9 mouse cellular contexts compared by ENCODE assay signal in genomic region chr1:162879595-162880369, GRCm38 (mm10). TPM values are rescaled to one million over a fixed set of nuclear protein-coding genes. Genes with fewer than 3 reads are reported as not detected.
DNase-seq lines count a peak whose midpoint lies in the region; ATAC-seq and TF ChIP-seq lines count a peak whose summit lies in the region.
"Had no signal": no experiment of that assay in that cellular context is flagged by ENCODE, and none has a peak within 500 bp of the region (broad histone marks: within the 10 kb centered on the region; RNA-seq: fewer than 3 reads in every experiment).

No protein-coding gene starts in this region.

- no peak overlapping the region for H3K4me3 ChIP-seq in midbrain, embryonic 10.5 days
- no peak overlapping the region for H3K4me3 ChIP-seq in midbrain, embryonic 13.5 days (replicated peaks)
- no peak overlapping the region for H3K4me3 ChIP-seq in heart, embryonic 16.5 days (ENCODE audit: low read length)
- H3K4me3 ChIP-seq in liver, adult 2 months (ENCODE audit: insufficient read depth, low read depth, low read length): no peak overlapping the region
- H3K4me3 ChIP-seq in forebrain, embryonic 15.5 days: no peak overlapping the region

- no peak overlapping the region for H3K27ac ChIP-seq in midbrain, embryonic 10.5 days (replicated peaks)
- no peak overlapping the region for H3K27ac ChIP-seq in midbrain, embryonic 13.5 days
- peak overlapping the region; percentile 4; the same call in 1 of the 2 replicates for H3K27ac ChIP-seq in heart, embryonic 16.5 days (ENCODE audit: low read length)
- no peak overlapping the region for H3K27ac ChIP-seq in liver, adult 2 months (replicated peaks; ENCODE audit: insufficient read depth, low read depth, low read length)
- H3K27ac ChIP-seq in forebrain, embryonic 15.5 days (replicated peaks): no peak overlapping the region

- DNase-seq in midbrain, embryonic 10.5 days (ENCODE audit: low spot score): peak; percentile 37
- no peak for DNase-seq in Patski (ENCODE audit: low read depth, low spot score)
- peak; percentile 25 for DNase-seq in c-Kit-positive CD71-positive TER-119-positive erythroid progenitor cells, embryonic 14.5 days (ENCODE audit: low spot score)
- DNase-seq in liver, adult 2 months (ENCODE audit: extremely low read depth, low read depth, low spot score): peak; percentile 48
- DNase-seq in right cerebral cortex, postnatal 14 days: peak; percentile 58

- H3K4me1 ChIP-seq in midbrain, embryonic 10.5 days: no peaks in the 10 kb centered on the region
- no peaks in the 10 kb centered on the region for H3K4me1 ChIP-seq in midbrain, embryonic 13.5 days (replicated peaks)
- H3K4me1 ChIP-seq in heart, embryonic 16.5 days (ENCODE audit: control insufficient read depth, insufficient read depth, low read length): no peaks in the 10 kb centered on the region
- peaks cover 3% of the 10 kb centered on the region; the same call in 1 of the 2 replicates for H3K4me1 ChIP-seq in liver, adult 2 months (ENCODE audit: control insufficient read depth, insufficient read depth, low read length)
- no peaks in the 10 kb centered on the region for H3K4me1 ChIP-seq in forebrain, embryonic 15.5 days

- no peak overlapping the region for H3K9ac ChIP-seq in midbrain, embryonic 13.5 days (replicated peaks)
- H3K9ac ChIP-seq in heart, embryonic 16.5 days (ENCODE audit: low read length): no peak overlapping the region
- no peak overlapping the region for H3K9ac ChIP-seq in liver, adult 2 months (ENCODE audit: low read depth, low read length)
- H3K9ac ChIP-seq in forebrain, embryonic 15.5 days (replicated peaks): no peak overlapping the region

- no peak overlapping the region for H3K4me2 ChIP-seq in midbrain, embryonic 13.5 days (replicated peaks)
- H3K4me2 ChIP-seq in heart, embryonic 16.5 days (ENCODE audit: low read depth, low read length): no peak overlapping the region
- no peak overlapping the region for H3K4me2 ChIP-seq in forebrain, embryonic 15.5 days (replicated peaks)

- H3K36me3 ChIP-seq in midbrain, embryonic 10.5 days: no peaks in the 10 kb centered on the region
- no peaks in the 10 kb centered on the region for H3K36me3 ChIP-seq in midbrain, embryonic 13.5 days
- H3K36me3 ChIP-seq in heart, embryonic 16.5 days (ENCODE audit: control insufficient read depth, insufficient read depth): no peaks in the 10 kb centered on the region
- 0 out of 2 replicates have a peak, but pooled peaks cover 1% of the 10 kb centered on the region for H3K36me3 ChIP-seq in liver, adult 2 months (ENCODE audit: control insufficient read depth, insufficient read depth, low read length)
- no peaks in the 10 kb centered on the region for H3K36me3 ChIP-seq in forebrain, embryonic 15.5 days

- no peaks in the 10 kb centered on the region for H3K79me2 ChIP-seq in liver, adult 2 months (ENCODE audit: control insufficient read depth, insufficient read depth, low read length)

- ATAC-seq in midbrain, embryonic 13.5 days: no peak
- ATAC-seq in Patski: no peak
- ATAC-seq in heart, embryonic 16.5 days (replicated peaks; ENCODE audit: extremely low read depth, insufficient read depth, low FRiP score): no peak
- no peak for ATAC-seq in forebrain, embryonic 15.5 days (replicated peaks)

- CTCF ChIA-PET in Patski (lab: Charles Lee): interaction anchor here (0.6 to 1.1 kb wide), 5 partner anchors 16 to 85 kb away, joined by 3 read pairs; no protein-coding TSS in a partner anchor

- peak; percentile 65 for TF ChIP-seq CTCF in Patski (IDR thresholded peaks at IDR 0.05)
- peak; percentile 83 for TF ChIP-seq CTCF in liver, adult 2 months (IDR thresholded peaks at IDR 0.05; ENCODE audit: low read depth, low read length)

- WGBS in midbrain, embryonic 10.5 days: 57% methylated on average over 11 of the region's 11 CpGs
- WGBS in midbrain, embryonic 13.5 days: 55% methylated on average over 11 of the region's 11 CpGs
- WGBS in heart, embryonic 16.5 days: 48% methylated on average over 11 of the region's 11 CpGs
- 54% methylated on average over 11 of the region's 11 CpGs for WGBS in liver, adult 2 months
- 60% methylated on average over 11 of the region's 11 CpGs for WGBS in forebrain, embryonic 15.5 days

- TF ChIP-seq POLR2A in liver, adult 2 months (IDR thresholded peaks at IDR 0.05; ENCODE audit: extremely low read depth, insufficient read depth, low read length): no peak

- POLR2A ChIA-PET in Patski (lab: Charles Lee): interaction anchor here (0.6 to 0.7 kb wide), 2 partner anchors 14 to 19 kb away, joined by 3 to 5 read pairs; no protein-coding TSS in a partner anchor

- H3K9me3 ChIP-seq in midbrain, embryonic 10.5 days (replicated peaks): no peaks in the 10 kb centered on the region
- H3K9me3 ChIP-seq in midbrain, embryonic 13.5 days: no peaks in the 10 kb centered on the region
- no peaks in the 10 kb centered on the region for H3K9me3 ChIP-seq in heart, embryonic 16.5 days (replicated peaks; ENCODE audit: control insufficient read depth, low read length)
- H3K9me3 ChIP-seq in forebrain, embryonic 15.5 days: no peaks in the 10 kb centered on the region

- in situ Hi-C loops in Patski (cut with MboI; ENCODE audit: low pct_unique_long_range_greater_than_20kb): loop anchor here (25.0 kb wide), 1 partner anchor 1033 kb away; no protein-coding TSS in a partner anchor

- no peaks in the 10 kb centered on the region for H3K27me3 ChIP-seq in midbrain, embryonic 10.5 days (ENCODE audit: low read depth, poor library complexity, severe bottlenecking)
- no peaks in the 10 kb centered on the region for H3K27me3 ChIP-seq in midbrain, embryonic 13.5 days
- peaks cover 21% of the 10 kb centered on the region for H3K27me3 ChIP-seq in Patski
- no peaks in the 10 kb centered on the region for H3K27me3 ChIP-seq in heart, embryonic 16.5 days (ENCODE audit: control insufficient read depth, insufficient read depth, low read length)
- H3K27me3 ChIP-seq in liver, adult 2 months (ENCODE audit: control insufficient read depth, insufficient read depth, low read length): no peaks in the 10 kb centered on the region
- H3K27me3 ChIP-seq in forebrain, embryonic 15.5 days: no peaks in the 10 kb centered on the region

RNA-seq across cellular contexts. Expression of gene Fmo1, which starts 13.4 kb away (rescaled TPM):
- polyA plus RNA-seq in midbrain, embryonic 10.5 days (2016; fragmentation: Nextera tagmentation; extraction: Ambion mirVana): 10.9 and 14.7 TPM in 2 replicates
- 14.9 and 15.2 TPM in 2 replicates for polyA plus RNA-seq in midbrain, embryonic 13.5 days (2015; fragmentation: Nextera tagmentation; extraction: Ambion mirVana)
- polyA plus RNA-seq in Patski (2021): 19.1 TPM
- polyA plus RNA-seq in heart, embryonic 16.5 days (2015; fragmentation: Nextera tagmentation; extraction: Ambion mirVana): 12.1 and 12.4 TPM in 2 replicates
- 187 and 242 TPM in 2 replicates for total RNA-seq in liver, adult 2 months (2014; rRNA removed)
- 152 and 171 TPM in 2 replicates for polyA plus RNA-seq in liver, adult 2 months (2012; rRNA removed)
- 15.3 and 16.1 TPM in 2 replicates for polyA plus RNA-seq in forebrain, embryonic 15.5 days (2015; fragmentation: Nextera tagmentation; extraction: Ambion mirVana)

RNA-seq across cellular contexts. Expression of gene Fmo2, which starts 18.7 kb away (rescaled TPM):
- 0.02 TPM in 1 of 2 replicates, not detected in the other for polyA plus RNA-seq in midbrain, embryonic 10.5 days (2016; fragmentation: Nextera tagmentation; extraction: Ambion mirVana)
- 0.13 TPM in 1 of 2 replicates, not detected in the other for polyA plus RNA-seq in midbrain, embryonic 13.5 days (2015; fragmentation: Nextera tagmentation; extraction: Ambion mirVana)
- polyA plus RNA-seq in Patski (2021): 0.42 TPM
- 6.4 and 9.9 TPM in 2 replicates for polyA plus RNA-seq in heart, embryonic 16.5 days (2015; fragmentation: Nextera tagmentation; extraction: Ambion mirVana)
- total RNA-seq in liver, adult 2 months (2014; rRNA removed): 49.1 and 52.6 TPM in 2 replicates
- 7.8 and 10.4 TPM in 2 replicates for polyA plus RNA-seq in liver, adult 2 months (2012; rRNA removed)
- polyA plus RNA-seq in forebrain, embryonic 15.5 days (2015; fragmentation: Nextera tagmentation; extraction: Ambion mirVana): 0.14 TPM in 1 of 2 replicates, not detected in the other

RNA-seq across cellular contexts. Expression of gene Fmo6, which starts 57.5 kb away (rescaled TPM):
- not detected in 2 replicates for polyA plus RNA-seq in midbrain, embryonic 10.5 days (2016; fragmentation: Nextera tagmentation; extraction: Ambion mirVana)
- polyA plus RNA-seq in midbrain, embryonic 13.5 days (2015; fragmentation: Nextera tagmentation; extraction: Ambion mirVana): not detected in 2 replicates
- not detected for polyA plus RNA-seq in Patski (2021)
- 0.07 TPM in 1 of 2 replicates, not detected in the other for polyA plus RNA-seq in heart, embryonic 16.5 days (2015; fragmentation: Nextera tagmentation; extraction: Ambion mirVana)
- not detected in 2 replicates for total RNA-seq in liver, adult 2 months (2014; rRNA removed)
- not detected in 2 replicates for polyA plus RNA-seq in liver, adult 2 months (2012; rRNA removed)
- not detected in 2 replicates for polyA plus RNA-seq in forebrain, embryonic 15.5 days (2015; fragmentation: Nextera tagmentation; extraction: Ambion mirVana)
- total RNA-seq: gastrocnemius, adult 8-10 months had no signal
